Mouse (Mus musculus) embryonic facial prominence, embryonic 12.5 days (tissue): ENCODE measurements around the gene Mreg. TPM values are rescaled to one million over a fixed set of nuclear protein-coding genes. Genes with fewer than 3 reads are reported as not detected.

Experiments used
- ATAC-seq: fragments of 200-750 bp; cut with Nextera tagmentation; 2 replicates; pipeline ENCODE4 v1.8.0; 2017; ENCODE audit not compliant: insufficient number of reproducible peaks, insufficient read depth, low FRiP score, low TSS enrichment
- H3K27ac ChIP-seq: fragments of 300-500 bp; sonication (generic); 2 replicates; pipeline ENCODE4 v1.5.1; 2016; ENCODE audit warnings: mild to moderate bottlenecking
- H3K27me3 ChIP-seq: fragments of 300-500 bp; sonication (generic); 2 replicates; pipeline ENCODE4 v1.6.1; 2016; ENCODE audit warnings: mild to moderate bottlenecking, moderate library complexity
- H3K36me3 ChIP-seq: fragments of 300-500 bp; sonication (generic); 2 replicates; pipeline ENCODE4 v1.6.1; 2016; ENCODE audit warnings: mild to moderate bottlenecking
- H3K4me1 ChIP-seq: fragments of 300-500 bp; sonication (generic); 2 replicates; pipeline ENCODE4 v1.6.1; 2016
- H3K4me2 ChIP-seq: fragments of 300-500 bp; sonication (generic); replicated peaks from 2 replicates; pipeline ENCODE4 v1.6.1; 2016; ENCODE audit warnings: mild to moderate bottlenecking, moderate library complexity
- H3K4me3 ChIP-seq: fragments of 300-500 bp; sonication (generic); 2 replicates; pipeline ENCODE4 v1.5.1; 2016; ENCODE audit warnings: mild to moderate bottlenecking
- H3K9ac ChIP-seq: fragments of 300-500 bp; sonication (generic); 2 replicates; pipeline ENCODE4 v1.6.1; 2016; ENCODE audit warnings: mild to moderate bottlenecking, moderate library complexity
- H3K9me3 ChIP-seq: fragments of 300-500 bp; sonication (generic); 2 replicates; pipeline ENCODE4 v1.6.1; 2016; ENCODE audit warnings: mild to moderate bottlenecking, moderate library complexity
- WGBS: fragments of 180-500 bp; shearing (Covaris S2); methylation state at CpG from one replicate; pipeline ENCODE4 v1.1.7; 2016; 5-methylcytosine and 5-hydroxymethylcytosine counted together
- polyA plus RNA-seq: library from polyadenylated mRNA; unstranded; fragments of >200 nt; fragmentation: Nextera tagmentation; extraction: Ambion mirVana; gene quantifications from 2 replicates; pipeline ENCODE4 v1.2.1, GENCODE M21; 2016

Gene Mreg
- polyA plus RNA-seq, 1 experiment from 2014 or later, result 13.3 TPM

DNA sequence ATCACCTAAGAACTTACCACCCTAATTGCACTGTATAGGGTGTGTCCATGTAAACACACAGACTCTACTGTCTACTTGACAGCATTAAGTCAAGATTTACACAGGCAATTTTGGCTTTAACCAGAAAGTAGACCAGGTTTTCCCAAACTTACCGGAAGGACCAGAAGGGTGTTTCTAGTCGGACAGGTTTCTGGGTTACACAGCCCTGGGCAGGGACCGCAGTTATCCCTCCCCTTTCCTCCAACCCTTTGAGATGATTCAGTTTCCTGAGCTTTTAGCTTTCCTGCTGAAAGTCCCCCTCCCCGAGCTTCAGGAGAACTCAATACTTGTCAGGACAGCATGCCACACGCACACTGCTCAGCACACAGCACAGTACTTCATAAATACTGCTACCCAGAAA, 26.0 kb downstream of the Mreg start:
- 72% methylated on average over 5 of the region's 5 CpGs for WGBS
- Histone ChIP-seq H3K4me1 (peaks cover 10% of the 10 kb centered on the region), H3K4me3 (no peak overlapping the region)

DNA sequence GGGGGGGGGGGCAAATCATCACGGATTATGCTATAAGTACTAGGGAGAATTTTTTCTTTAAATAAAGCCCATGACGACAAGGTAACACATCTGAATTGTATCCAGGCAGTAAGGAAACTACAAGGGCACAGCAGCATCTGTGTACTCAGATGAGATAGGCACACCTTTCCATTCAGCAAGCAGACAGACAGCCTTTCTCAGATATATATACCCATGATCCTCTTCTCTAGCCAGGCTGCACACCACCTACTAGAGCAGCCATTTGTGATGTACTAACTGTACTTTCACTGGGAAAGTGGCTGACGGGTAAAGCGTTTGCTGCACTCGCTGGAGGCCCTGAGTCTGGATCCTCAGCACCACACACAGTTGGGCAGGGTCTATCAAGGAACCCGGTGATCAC, 28.6 kb downstream of the Mreg start:
- Histone ChIP-seq H3K36me3 (no peaks in the 10 kb centered on the region), H3K4me3 (no peak overlapping the region), H3K27me3 (no peaks in the 10 kb centered on the region), H3K4me2 (peak overlapping the region; percentile 46), H3K27ac (no peak overlapping the region), H3K4me1 (peaks cover 10% of the 10 kb centered on the region), H3K9ac (no peak overlapping the region), H3K9me3 (no peaks in the 10 kb centered on the region)
- 0 out of 2 replicates have a peak, but pooled peaks have one; percentile 4 for ATAC-seq
- 55% methylated on average over 6 of the region's 6 CpGs for WGBS

More for the DNA sequence above, 26.0 kb downstream of the Mreg start:
- Histone ChIP-seq H3K9ac (no peak overlapping the region), H3K4me2 (no peak overlapping the region), H3K9me3 (no peaks in the 10 kb centered on the region), H3K27ac (0 out of 2 replicates have a peak overlapping the region, but pooled peaks have one; percentile 11), H3K27me3 (no peaks in the 10 kb centered on the region), H3K36me3 (no peaks in the 10 kb centered on the region)
- no peak for ATAC-seq

DNA sequence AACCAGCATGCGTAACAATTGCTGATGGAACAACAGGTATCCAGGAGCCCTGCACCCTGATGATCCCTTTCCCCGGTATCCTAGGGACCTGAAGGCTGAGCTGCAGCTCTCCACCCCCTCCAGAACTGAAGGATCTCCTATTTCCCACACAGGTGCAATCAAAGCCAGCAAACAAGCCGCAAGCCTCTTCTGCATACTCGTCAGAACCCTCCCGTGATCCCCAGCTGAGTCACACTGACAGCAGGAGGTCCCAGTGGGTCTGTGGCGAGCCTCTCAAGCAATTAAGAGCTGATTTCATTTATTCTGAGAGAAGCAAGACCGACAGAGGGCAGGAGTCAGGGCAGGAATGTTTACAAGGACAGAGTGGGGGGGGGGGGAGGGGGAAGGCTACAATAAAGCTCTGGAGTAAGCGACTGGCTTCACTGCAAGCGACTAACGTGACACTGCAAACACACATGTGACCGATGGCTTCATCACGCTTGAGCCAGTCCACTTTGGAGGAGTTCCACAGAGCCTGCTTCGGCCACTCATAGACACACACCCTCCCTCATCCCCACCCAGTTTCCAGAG, 29.1 kb downstream of the Mreg start:
- peak overlapping the region; percentile 46 for H3K4me2 ChIP-seq
- ATAC-seq, result peak; percentile 58

DNA sequence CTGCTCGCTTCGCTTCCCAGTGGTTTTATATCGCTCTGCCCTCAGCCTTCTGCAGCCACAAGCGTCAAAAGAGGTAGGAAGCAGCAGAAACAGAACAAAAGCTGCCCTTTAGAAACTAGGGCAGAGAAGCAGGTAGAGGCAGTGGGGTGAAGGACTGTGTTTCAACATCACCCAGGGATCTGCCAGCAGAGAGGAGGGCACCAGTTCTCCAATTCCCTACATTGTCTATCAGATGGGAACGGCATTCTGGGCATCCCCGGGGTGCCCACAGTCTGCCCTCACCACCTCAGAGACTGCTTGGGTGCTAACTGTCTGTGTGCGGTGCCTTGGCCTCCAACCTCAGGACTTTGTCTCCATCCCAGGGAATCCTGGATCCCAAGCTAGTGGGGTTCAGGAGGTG, 32.2 kb downstream of the Mreg start:
- no peaks in the 10 kb centered on the region for H3K9me3 ChIP-seq
- no peaks in the 10 kb centered on the region for H3K36me3 ChIP-seq
- H3K4me2 ChIP-seq, result no peak overlapping the region
- no peak overlapping the region for H3K9ac ChIP-seq
- H3K27me3 ChIP-seq, result no peaks in the 10 kb centered on the region
- peaks cover 10% of the 10 kb centered on the region for H3K4me1 ChIP-seq
- no peak overlapping the region for H3K27ac ChIP-seq
- ATAC-seq, result no peak
- WGBS, result 86% methylated on average over 7 of the region's 7 CpGs
- H3K4me3 ChIP-seq, result no peak overlapping the region

More for the DNA sequence above, 29.1 kb downstream of the Mreg start:
- peaks cover 10% of the 10 kb centered on the region for H3K4me1 ChIP-seq
- no peaks in the 10 kb centered on the region for H3K27me3 ChIP-seq
- no peak overlapping the region for H3K27ac ChIP-seq
- no peaks in the 10 kb centered on the region for H3K36me3 ChIP-seq
- H3K9ac ChIP-seq, result 0 out of 2 replicates have a peak overlapping the region, but pooled peaks have one; percentile 19
- no peak overlapping the region for H3K4me3 ChIP-seq
- no peaks in the 10 kb centered on the region for H3K9me3 ChIP-seq
- 8% methylated on average over 13 of the region's 13 CpGs for WGBS

DNA sequence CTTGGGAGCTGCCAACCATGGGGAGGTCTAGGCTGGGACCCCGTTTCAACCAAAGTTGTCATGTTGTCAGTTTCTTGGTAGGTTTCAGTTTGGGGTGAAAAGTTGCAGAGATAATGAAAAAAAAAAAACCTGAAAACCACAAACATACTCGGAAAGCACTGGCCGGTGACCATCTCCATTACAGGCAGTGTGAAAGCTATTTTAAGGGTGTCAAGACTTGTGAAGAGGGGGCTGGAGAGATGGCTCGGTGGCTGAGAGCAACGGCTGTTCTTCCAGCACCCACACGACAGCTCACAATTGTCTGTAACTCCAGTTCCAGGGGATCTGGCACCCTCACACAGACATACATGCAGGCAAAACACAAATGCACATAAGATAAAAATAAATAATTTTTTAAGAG, 35.9 kb downstream of the Mreg start:
- Histone ChIP-seq H3K4me1 (no peaks in the 10 kb centered on the region), H3K9me3 (no peaks in the 10 kb centered on the region), H3K27ac (no peak overlapping the region), H3K36me3 (no peaks in the 10 kb centered on the region), H3K4me2 (no peak overlapping the region), H3K4me3 (no peak overlapping the region), H3K27me3 (no peaks in the 10 kb centered on the region), H3K9ac (no peak overlapping the region)
- 85% methylated on average over 6 of the region's 6 CpGs for WGBS
- ATAC-seq, result no peak

DNA sequence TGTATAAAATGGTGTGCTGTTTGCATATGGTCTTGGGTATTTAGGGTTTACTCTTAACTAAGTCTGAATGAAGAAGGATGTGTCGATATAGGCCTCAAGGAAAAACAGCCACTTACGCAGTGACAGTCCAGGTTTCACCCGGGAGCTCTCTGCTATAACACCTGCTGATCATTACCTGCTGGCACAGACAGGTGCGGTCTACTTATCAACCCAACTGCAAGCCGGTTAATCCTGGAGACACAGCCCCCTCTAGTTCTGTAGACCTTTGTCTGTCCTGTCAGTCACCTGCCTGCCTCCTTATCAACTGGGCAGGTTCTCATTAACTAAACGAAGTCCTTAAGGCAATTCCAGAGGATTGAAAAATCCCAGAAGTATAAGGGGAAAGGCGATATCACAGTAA, 37.9 kb downstream of the Mreg start:
- 65% methylated on average over 7 of the region's 7 CpGs for WGBS
- no peak overlapping the region for H3K4me3 ChIP-seq
- no peaks in the 10 kb centered on the region for H3K36me3 ChIP-seq
- no peaks in the 10 kb centered on the region for H3K27me3 ChIP-seq
- no peak for ATAC-seq
- no peaks in the 10 kb centered on the region for H3K4me1 ChIP-seq
- H3K9me3 ChIP-seq, result no peaks in the 10 kb centered on the region
- no peak overlapping the region for H3K4me2 ChIP-seq
- H3K27ac ChIP-seq, result no peak overlapping the region
- no peak overlapping the region for H3K9ac ChIP-seq

DNA sequence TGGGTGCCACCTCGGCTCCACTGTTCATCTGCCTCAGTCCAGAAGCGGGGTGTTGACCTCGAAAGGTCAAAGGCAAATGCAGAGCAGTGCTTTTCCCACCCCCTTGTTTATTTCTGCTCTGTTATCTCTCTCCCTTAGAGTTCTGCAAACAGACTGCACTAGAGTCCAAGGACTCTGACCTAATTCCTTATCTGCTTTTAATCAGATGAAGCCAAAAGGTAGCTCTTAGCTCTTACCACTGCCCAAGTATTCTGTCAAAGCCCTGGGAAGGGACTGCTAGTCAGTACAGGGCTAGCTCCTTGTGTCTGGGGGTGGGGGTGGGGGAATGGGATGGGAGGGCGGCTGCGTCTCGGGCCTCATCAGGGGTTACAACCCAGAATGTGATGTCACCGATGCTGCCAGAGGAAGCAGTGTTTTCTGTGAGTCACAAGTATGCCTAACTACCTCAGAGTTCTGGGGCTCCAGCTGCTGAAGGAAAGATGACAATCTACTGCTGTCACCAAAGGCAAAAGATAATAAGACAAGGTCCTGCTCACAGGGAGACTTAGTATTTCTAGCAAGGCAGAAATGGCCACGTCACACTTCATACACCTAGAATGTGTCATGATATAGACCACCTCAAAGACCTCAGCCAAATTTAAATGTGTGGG, 38.6 kb downstream of the Mreg start:
- Histone ChIP-seq H3K4me1 (no peaks in the 10 kb centered on the region), H3K4me2 (no peak overlapping the region), H3K27ac (no peak overlapping the region), H3K36me3 (no peaks in the 10 kb centered on the region), H3K9me3 (no peaks in the 10 kb centered on the region), H3K4me3 (no peak overlapping the region), H3K9ac (no peak overlapping the region), H3K27me3 (no peaks in the 10 kb centered on the region)
- 58% methylated on average over 8 of the region's 8 CpGs for WGBS
- no peak for ATAC-seq

DNA sequence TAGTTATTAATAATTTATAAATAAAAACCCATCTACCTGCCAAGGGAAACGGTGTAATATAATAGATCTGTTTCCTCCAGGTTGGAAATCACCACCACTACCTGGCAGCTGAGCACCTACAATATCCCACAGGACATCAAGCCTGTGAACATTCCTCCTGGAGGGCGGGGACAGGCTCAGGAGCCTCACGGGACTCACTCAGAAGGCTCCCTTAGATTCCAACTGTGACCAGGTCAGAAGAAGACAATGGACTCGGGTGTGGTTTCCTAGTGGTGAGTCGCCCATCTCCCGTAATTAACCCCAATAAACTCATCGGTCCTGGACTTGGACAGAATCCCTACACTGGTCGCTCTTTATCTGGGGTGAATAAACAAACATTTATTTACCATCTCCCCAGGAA, 39.3 kb downstream of the Mreg start:
- no peaks in the 10 kb centered on the region for H3K27me3 ChIP-seq
- WGBS, result 83% methylated on average over 8 of the region's 8 CpGs
- H3K4me2 ChIP-seq, result no peak overlapping the region
- no peak for ATAC-seq
- no peaks in the 10 kb centered on the region for H3K9me3 ChIP-seq
- H3K4me1 ChIP-seq, result no peaks in the 10 kb centered on the region
- H3K36me3 ChIP-seq, result no peaks in the 10 kb centered on the region
- no peak overlapping the region for H3K9ac ChIP-seq
- no peak overlapping the region for H3K27ac ChIP-seq
- no peak overlapping the region for H3K4me3 ChIP-seq

DNA sequence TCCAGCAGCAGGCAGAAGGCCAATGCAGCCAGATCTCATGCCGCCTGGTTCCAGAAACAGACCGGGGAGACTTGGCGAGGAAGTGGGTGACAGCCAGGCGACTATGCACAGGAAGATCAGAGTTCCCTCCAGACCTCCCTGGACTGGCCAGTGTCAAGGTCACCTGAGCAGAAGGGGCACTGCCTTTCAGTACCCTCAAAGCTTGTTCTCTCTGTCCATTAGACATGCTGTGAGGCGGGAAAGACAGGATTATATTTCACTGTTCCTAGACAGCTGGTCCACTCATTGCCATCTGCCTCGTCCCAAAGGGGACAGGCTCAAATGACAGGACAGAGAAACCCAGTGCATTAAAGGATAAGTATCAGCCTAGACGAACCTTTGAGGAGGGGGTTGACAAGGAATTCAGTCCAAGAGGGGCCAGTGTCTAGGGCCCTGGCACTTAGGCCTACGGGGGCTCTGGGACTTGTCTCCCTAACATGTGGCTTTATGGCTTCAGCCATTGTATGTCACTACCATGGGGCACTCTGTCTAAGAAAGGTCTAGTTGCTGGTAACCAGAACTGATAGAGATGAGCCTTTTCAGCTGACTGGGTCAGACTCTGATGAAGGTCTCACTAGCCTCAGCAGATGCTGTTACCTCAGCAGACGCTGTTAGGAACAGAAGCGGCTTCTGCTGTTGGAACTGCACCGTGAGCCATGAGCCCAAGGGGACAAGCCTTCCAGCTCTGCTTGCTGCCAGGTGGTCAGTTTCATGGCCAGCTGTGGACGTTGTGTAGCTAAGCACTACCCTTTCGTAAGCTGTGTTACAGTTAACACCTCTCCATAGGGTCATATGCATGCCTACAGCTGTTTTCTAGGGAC, 40.9 kb downstream of the Mreg start:
- no peak overlapping the region for H3K4me3 ChIP-seq
- H3K36me3 ChIP-seq, result no peaks in the 10 kb centered on the region
- no peak for ATAC-seq
- 63% methylated on average over 13 of the region's 13 CpGs for WGBS
- no peaks in the 10 kb centered on the region for H3K27me3 ChIP-seq
- H3K4me1 ChIP-seq, result no peaks in the 10 kb centered on the region
- H3K4me2 ChIP-seq, result no peak overlapping the region
- H3K27ac ChIP-seq, result no peak overlapping the region; the same call in 1 of the 2 replicates
- H3K9me3 ChIP-seq, result no peaks in the 10 kb centered on the region
- H3K9ac ChIP-seq, result no peak overlapping the region

DNA sequence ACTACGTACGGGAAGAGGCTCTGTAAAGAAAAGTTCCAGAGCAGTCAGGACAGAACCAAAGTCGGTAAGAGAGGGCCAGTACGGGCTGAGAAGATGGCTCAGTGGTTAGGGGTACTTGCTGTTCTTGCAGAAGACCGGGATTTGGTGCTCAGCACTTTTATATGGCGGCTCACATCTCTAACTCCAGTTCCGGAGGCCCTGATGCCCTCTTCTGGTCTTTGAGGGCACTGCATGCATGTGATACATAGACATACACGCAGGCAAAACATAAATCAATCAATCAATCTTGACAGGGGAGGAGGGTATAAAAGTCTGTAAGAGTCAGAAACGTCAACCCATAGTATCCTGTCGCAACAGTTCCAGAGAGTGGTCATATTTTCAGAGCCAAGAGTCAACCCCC, 45.1 kb downstream of the Mreg start:
- H3K9ac ChIP-seq, result no peak overlapping the region
- H3K36me3 ChIP-seq, result no peaks in the 10 kb centered on the region
- H3K4me2 ChIP-seq, result no peak overlapping the region
- WGBS, result 94% methylated on average over 10 of the region's 10 CpGs
- no peaks in the 10 kb centered on the region for H3K4me1 ChIP-seq
- no peak overlapping the region for H3K27ac ChIP-seq
- no peak overlapping the region for H3K4me3 ChIP-seq
- no peaks in the 10 kb centered on the region for H3K27me3 ChIP-seq
- no peak for ATAC-seq
- H3K9me3 ChIP-seq, result no peaks in the 10 kb centered on the region

DNA sequence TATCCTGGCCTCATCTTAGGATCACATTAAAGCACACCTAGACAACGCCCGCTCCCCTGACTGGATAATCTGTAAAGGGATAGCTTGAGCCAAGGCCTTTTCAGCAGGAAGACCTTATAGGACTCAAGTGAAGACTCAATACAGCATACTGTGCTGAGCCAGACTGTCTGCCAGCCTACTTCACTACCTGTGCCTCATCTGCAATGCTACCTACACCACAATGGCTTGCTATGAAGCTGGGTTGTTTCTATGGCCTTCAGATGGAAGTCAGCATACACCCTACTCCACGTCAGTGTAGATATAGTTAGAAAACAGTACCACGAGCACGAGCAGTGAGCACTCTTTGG, 45.7 kb downstream of the Mreg start:
- Histone ChIP-seq H3K4me1 (no peaks in the 10 kb centered on the region), H3K4me3 (no peak overlapping the region), H3K27me3 (no peaks in the 10 kb centered on the region), H3K9ac (no peak overlapping the region), H3K27ac (no peak overlapping the region), H3K4me2 (no peak overlapping the region), H3K9me3 (no peaks in the 10 kb centered on the region), H3K36me3 (no peaks in the 10 kb centered on the region)
- WGBS, result 97% methylated on average over 5 of the region's 5 CpGs
- no peak for ATAC-seq
